Mouse (Mus musculus) olfactory bulb, adult 2 months (tissue): ENCODE measurements around the gene Dpy30. TPM values are rescaled to one million over a fixed set of nuclear protein-coding genes. Genes with fewer than 3 reads are reported as not detected.

Experiments used
- H3K27ac ChIP-seq: fragments of 200-500 bp; 2 replicates; pipeline ENCODE4 v1.5.1; 2012; ENCODE audit warnings: low read depth, low read length; ENCODE audit not compliant: insufficient read depth
- H3K4me1 ChIP-seq: fragments of 200-500 bp; 2 replicates; pipeline ENCODE4 v1.6.1; 2012; ENCODE audit warnings: low read length; ENCODE audit not compliant: control insufficient read depth, insufficient read depth
- H3K4me3 ChIP-seq: fragments of 200-500 bp; 2 replicates; pipeline ENCODE4 v1.5.1; 2012; ENCODE audit warnings: mild to moderate bottlenecking, low read depth, low read length, moderate library complexity; ENCODE audit not compliant: insufficient read depth
- CTCF ChIP-seq: fragments of 200-500 bp; IDR thresholded peaks from 2 replicates; pipeline ENCODE4 v1.5.1; 2012; ENCODE audit warnings: low read depth, mild to moderate bottlenecking, low read length, moderate library complexity; ENCODE audit not compliant: insufficient read depth
- POLR2A ChIP-seq: fragments of 200-500 bp; IDR thresholded peaks from 2 replicates; pipeline ENCODE4 v1.6.1; 2012; ENCODE audit warnings: mild to moderate bottlenecking, low read depth, low read length, moderate library complexity; ENCODE audit not compliant: insufficient read depth
- WGBS: fragments of 180-500 bp; shearing (Covaris S2); methylation state at CpG from one replicate; pipeline ENCODE4 v1.1.7; 2018; 5-methylcytosine and 5-hydroxymethylcytosine counted together
- polyA plus RNA-seq: library from polyadenylated mRNA; stranded (reverse); fragments of >200 nt; gene quantifications from 2 replicates; pipeline ENCODE4 v1.2.4, GENCODE M21; 2012; ENCODE audit warnings: low replicate concordance; ENCODE audit not compliant: missing spikeins, insufficient read depth, insufficient read length

The Dpy30 gene
- polyA plus RNA-seq, 1 experiment = not detected

GRCm38 (mm10) chr17:74295026-74295970, 28.4 kb downstream of the Dpy30 start, which contains the start of gene Memo1:
Gene Memo1 (minus strand): TSS chr17:74295521.
- peak within 1 kb of the TSS; percentile 89 for H3K27ac ChIP-seq
- 2% methylated on average over 84 of the region's 110 CpGs for whole genome bisulfite sequencing
- no peaks in the 10 kb centered on the region; the same call in 1 of the 2 replicates for H3K4me1 ChIP-seq
- peak within 1 kb of the TSS; percentile 98 for H3K4me3 ChIP-seq
- TF ChIP-seq POLR2A (no peak; the same call in 1 of the 2 replicates), CTCF (no peak)

- 2% methylated on average over 66 of the region's 80 CpGs for WGBS
- Histone ChIP-seq H3K4me3 (peak overlapping the region; percentile 98), H3K27ac (peak overlapping the region; percentile 67), H3K4me1 (peaks cover 2% of the 10 kb centered on the region; the same call in 1 of the 2 replicates)
- TF ChIP-seq CTCF (no peak), POLR2A (no peak)
These were observed 29.2 kb downstream of the Dpy30 start for GRCm38 (mm10) chr17:74294426-74295025.

- Histone ChIP-seq H3K4me3 (peak overlapping the region; percentile 98), H3K27ac (peak overlapping the region; percentile 33; the same call in 1 of the 2 replicates), H3K4me1 (peaks cover 2% of the 10 kb centered on the region; the same call in 1 of the 2 replicates)
- 0 out of 2 replicates have a peak, but pooled peaks have one; percentile 12 for TF ChIP-seq CTCF
- no peak for TF ChIP-seq POLR2A
- WGBS = 2% methylated on average over 18 of the region's 18 CpGs
These were observed 29.9 kb downstream of the Dpy30 start for GRCm38 (mm10) chr17:74293687-74294425.

- Histone ChIP-seq H3K4me3 (no peak overlapping the region), H3K27ac (no peak overlapping the region), H3K4me1 (peaks cover 2% of the 10 kb centered on the region; the same call in 1 of the 2 replicates)
- TF ChIP-seq CTCF (no peak), POLR2A (no peak)
- 85% methylated on average over 4 of the region's 4 CpGs for WGBS
These were observed 31.9 kb downstream of the Dpy30 start for GRCm38 (mm10) chr17:74291640-74292361.

GRCm38 (mm10) chr17:74290869-74291268, 32.9 kb downstream of the Dpy30 start:
- Histone ChIP-seq H3K4me3 (no peak overlapping the region), H3K27ac (no peak overlapping the region), H3K4me1 (peaks cover 2% of the 10 kb centered on the region; the same call in 1 of the 2 replicates)
- TF ChIP-seq POLR2A (no peak), CTCF (no peak)

GRCm38 (mm10) chr17:74290198-74290597, 33.5 kb downstream of the Dpy30 start:
- H3K4me3 ChIP-seq = no peak overlapping the region
- H3K4me1 ChIP-seq = peaks cover 2% of the 10 kb centered on the region
- 72% methylated on average over 3 of the region's 3 CpGs for WGBS
- TF ChIP-seq POLR2A = no peak
- no peak for TF ChIP-seq CTCF
- no peak overlapping the region for H3K27ac ChIP-seq

GRCm38 (mm10) chr17:74288626-74289025, 35.1 kb downstream of the Dpy30 start:
- no peak for TF ChIP-seq POLR2A
- TF ChIP-seq CTCF = no peak
- H3K4me3 ChIP-seq = no peak overlapping the region
- H3K4me1 ChIP-seq = peaks cover 5% of the 10 kb centered on the region
- WGBS = 93% methylated on average over 2 of the region's 2 CpGs
- H3K27ac ChIP-seq = no peak overlapping the region

GRCm38 (mm10) chr17:74286140-74286730, 37.5 kb downstream of the Dpy30 start:
- WGBS = 78% methylated on average over 4 of the region's 4 CpGs
- TF ChIP-seq CTCF (no peak), POLR2A (no peak)
- peaks cover 5% of the 10 kb centered on the region for H3K4me1 ChIP-seq
- no peak overlapping the region for H3K27ac ChIP-seq
- no peak overlapping the region for H3K4me3 ChIP-seq
